In the genomic region with DNA sequence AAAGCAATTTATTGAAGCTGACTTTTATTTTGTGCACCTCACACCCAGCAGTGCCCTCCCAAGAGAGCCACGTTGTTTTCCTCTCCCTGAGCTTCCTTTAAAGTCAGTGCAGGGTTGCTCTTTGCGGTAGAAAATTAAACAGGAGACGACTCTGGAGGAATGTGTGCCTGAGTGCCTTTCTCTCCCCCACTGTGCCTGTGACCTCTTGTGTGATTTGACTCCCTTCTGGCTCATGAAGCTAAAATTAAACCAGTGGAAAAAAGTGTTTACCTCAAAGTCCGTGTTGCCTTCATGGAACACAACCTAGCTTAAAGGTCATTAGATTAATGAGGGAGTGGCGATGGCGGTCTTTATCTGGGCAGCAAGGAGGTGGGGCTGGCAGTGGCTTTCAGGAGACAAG, we compare ENCODE assay signal across 11 mouse cellular contexts.
DNase-seq lines count a peak whose midpoint lies in the region; ATAC-seq and TF ChIP-seq lines count a peak whose summit lies in the region.
"Had no signal": no experiment of that assay in that cellular context is flagged by ENCODE, and none has a peak within 500 bp of the region (broad histone marks: within the 10 kb centered on the region; RNA-seq: fewer than 3 reads in every experiment).

No protein-coding gene starts in this region.

- ATAC-seq in liver, embryonic 11.5 days (replicated peaks; ENCODE audit: low FRiP score): no peak

- 10% methylated on average over 6 of the region's 6 CpGs for WGBS in heart, embryonic 10.5 days
- WGBS in liver, embryonic 11.5 days: 34% methylated on average over 6 of the region's 6 CpGs

- H3K27ac ChIP-seq in gastrocnemius, adult 2 months: peak overlapping the region; percentile 79
- H3K27ac ChIP-seq in heart, embryonic 10.5 days: peak overlapping the region; percentile 80
- no peak overlapping the region for H3K27ac ChIP-seq in liver, embryonic 11.5 days (ENCODE audit: low read depth, low read length)
- H3K27ac ChIP-seq: neural tube, embryonic 12.5 days had no signal

- H3K9me3 ChIP-seq in heart, embryonic 10.5 days: no peaks in the 10 kb centered on the region
- no peaks in the 10 kb centered on the region for H3K9me3 ChIP-seq in liver, embryonic 11.5 days (ENCODE audit: control insufficient read depth, low read length)
- H3K9me3 ChIP-seq: megakaryocyte, embryonic 14.5 days; neural tube, embryonic 12.5 days had no signal

- peak; percentile 18 for DNase-seq in gastrocnemius, adult 2 months
- no peak for DNase-seq in gastrocnemius, postnatal 10 days
- no peak for DNase-seq in heart, embryonic 10.5 days (ENCODE audit: low spot score)
- DNase-seq in kidney, adult 11 months: peak; percentile 88
- DNase-seq in skeletal muscle tissue, adult 2 months (ENCODE audit: low read depth, low spot score): peak; percentile 62
- no peak for DNase-seq in liver, embryonic 11.5 days (ENCODE audit: low spot score)
- DNase-seq in urinary bladder, postnatal 14 days (ENCODE audit: low spot score): no peak
- DNase-seq in adrenal gland, postnatal 14 days: no peak
- DNase-seq: cerebellum, adult 9-10 months had no signal

- H3K4me1 ChIP-seq in heart, embryonic 10.5 days: peaks cover 10% of the 10 kb centered on the region; the same call in 1 of the 2 replicates
- H3K4me1 ChIP-seq in liver, embryonic 11.5 days (replicated peaks; ENCODE audit: control insufficient read depth, insufficient read depth, low read length): no peaks in the 10 kb centered on the region
- H3K4me1 ChIP-seq: neural tube, embryonic 12.5 days had no signal

- intact Hi-C loops in gastrocnemius, adult 2 months (cut with DNase I): loop anchor here (5.0 kb wide), 1 partner anchor 423 kb away; the partner anchor contains the start of gene Cited2

- no peak for TF ChIP-seq CTCF in gastrocnemius, adult 2 months (IDR thresholded peaks at IDR 0.05)

- H3K4me2 ChIP-seq in liver, embryonic 11.5 days: no peak overlapping the region
- H3K4me2 ChIP-seq: neural tube, embryonic 12.5 days had no signal

- H3K9ac ChIP-seq in liver, embryonic 11.5 days (ENCODE audit: low read depth, low read length): no peak overlapping the region
- H3K9ac ChIP-seq: neural tube, embryonic 12.5 days had no signal

- no peaks in the 10 kb centered on the region for H3K27me3 ChIP-seq in heart, embryonic 10.5 days (ENCODE audit: insufficient read depth, poor library complexity, severe bottlenecking)
- H3K27me3 ChIP-seq in liver, embryonic 11.5 days (replicated peaks; ENCODE audit: control insufficient read depth, insufficient read depth, low read length): no peaks in the 10 kb centered on the region
- H3K27me3 ChIP-seq: megakaryocyte, embryonic 14.5 days; neural tube, embryonic 12.5 days had no signal

- H3K4me3 ChIP-seq in gastrocnemius, adult 2 months: peak overlapping the region; percentile 16; the same call in 1 of the 2 replicates
- H3K4me3 ChIP-seq in heart, embryonic 10.5 days: no peak overlapping the region
- no peak overlapping the region for H3K4me3 ChIP-seq in liver, embryonic 11.5 days (ENCODE audit: low read depth, low read length)
- H3K4me3 ChIP-seq: megakaryocyte, embryonic 14.5 days; neural tube, embryonic 12.5 days had no signal

- H3K36me3 ChIP-seq in heart, embryonic 10.5 days: no peaks in the 10 kb centered on the region
- no peaks in the 10 kb centered on the region for H3K36me3 ChIP-seq in liver, embryonic 11.5 days (ENCODE audit: control insufficient read depth, insufficient read depth, low read length)
- H3K36me3 ChIP-seq: neural tube, embryonic 12.5 days had no signal

Comparison
In these comparisons a context has a peak if more than half of its experiments do, and no peak if none do; other contexts are left out.
1. DNase-seq: peak in gastrocnemius, adult 2 months (single experiment), kidney, adult 11 months (single experiment) and skeletal muscle tissue, adult 2 months (single experiment); none in gastrocnemius, postnatal 10 days (single experiment), heart, embryonic 10.5 days (single experiment), liver, embryonic 11.5 days (single experiment), urinary bladder, postnatal 14 days (single experiment) and adrenal gland, postnatal 14 days (single experiment).